Mouse (Mus musculus): Measurements from ENCODE around the gene Kcnma1.

DNA sequence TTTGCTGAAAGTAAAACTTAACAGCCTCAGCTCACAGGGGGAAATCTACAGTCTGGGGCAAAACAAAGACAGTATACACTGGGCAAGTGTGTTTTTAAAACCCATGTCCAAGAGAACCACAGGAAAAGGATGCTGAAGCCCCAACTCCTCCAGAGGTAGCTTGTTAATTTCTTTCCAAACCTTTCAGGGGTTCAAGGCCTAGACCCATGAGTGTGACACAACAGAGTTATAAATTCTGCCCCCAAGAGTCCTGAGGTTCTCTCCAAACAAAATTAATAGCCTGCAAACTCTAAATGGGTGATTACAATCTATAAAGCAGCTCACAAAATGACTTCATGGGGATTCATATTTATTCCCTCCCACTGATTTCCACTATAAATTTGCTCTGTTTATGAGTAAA, 310.0 kb downstream of the Kcnma1 start:
- TF ChIP-seq E2F4 (IDR thresholded peaks at IDR 0.05; ENCODE audit: insufficient read depth): no peak
- no peak for TF ChIP-seq POLR2A (IDR thresholded peaks at IDR 0.05; ENCODE audit: insufficient read length, low read depth)
- TF ChIP-seq USF1 (IDR thresholded peaks at IDR 0.05; ENCODE audit: low read depth): no peak
- no peak for TF ChIP-seq CEBPB (IDR thresholded peaks at IDR 0.05; ENCODE audit: insufficient read depth, poor library complexity, severe bottlenecking)
- TF ChIP-seq REST (IDR thresholded peaks at IDR 0.05; ENCODE audit: insufficient read depth, insufficient read length): no peak
